Mouse (Mus musculus) neural tube, embryonic 14.5 days (tissue): ENCODE measurements around the gene Tesc. TPM values are rescaled to one million over a fixed set of nuclear protein-coding genes. Genes with fewer than 3 reads are reported as not detected.

Source experiments
- ATAC-seq: fragments of 200-750 bp; cut with Nextera tagmentation; 2 replicates; pipeline ENCODE4 v1.8.0; 2017; ENCODE audit warnings: low read depth, mild to moderate bottlenecking, moderate TSS enrichment, moderate library complexity
- H3K27ac ChIP-seq: fragments of 300-500 bp; sonication (generic); 2 replicates; pipeline ENCODE4 v1.5.1; 2014; ENCODE audit warnings: low read depth, mild to moderate bottlenecking, control low read depth, low read length, moderate library complexity, mixed read lengths
- H3K27me3 ChIP-seq: fragments of 300-500 bp; sonication (generic); 2 replicates; pipeline ENCODE4 v1.6.1; 2014; ENCODE audit warnings: low read length; ENCODE audit not compliant: control insufficient read depth, insufficient read depth
- H3K36me3 ChIP-seq: fragments of 300-500 bp; sonication (generic); 2 replicates; pipeline ENCODE4 v1.6.1; 2014; ENCODE audit warnings: low read length, mixed read lengths; ENCODE audit not compliant: control insufficient read depth, insufficient read depth
- H3K4me1 ChIP-seq: fragments of 300-500 bp; sonication (generic); 2 replicates; pipeline ENCODE4 v1.6.1; 2014; ENCODE audit warnings: low read length; ENCODE audit not compliant: control insufficient read depth, insufficient read depth
- H3K4me2 ChIP-seq: fragments of 300-500 bp; sonication (generic); 2 replicates; pipeline ENCODE4 v1.6.1; 2014; ENCODE audit warnings: mild to moderate bottlenecking, low read depth, low read length, control low read depth
- H3K4me3 ChIP-seq: fragments of 300-500 bp; sonication (generic); 2 replicates; pipeline ENCODE4 v1.5.1; 2014; ENCODE audit warnings: low read depth, low read length, control low read depth, mixed read lengths
- H3K9ac ChIP-seq: fragments of 300-500 bp; sonication (generic); replicated peaks from 2 replicates; pipeline ENCODE4 v1.6.1; 2014; ENCODE audit warnings: low read depth, mild to moderate bottlenecking, control low read depth, low read length, mixed read lengths
- H3K9me3 ChIP-seq: fragments of 300-500 bp; sonication (generic); 2 replicates; pipeline ENCODE4 v1.6.1; 2016; ENCODE audit warnings: low read length; ENCODE audit not compliant: control insufficient read depth
- WGBS: fragments of 180-500 bp; shearing (Covaris S2); extraction: QIAGEN DNeasy Blood & Tissue Kit; methylation state at CpG from one replicate; pipeline ENCODE4 v1.1.7; 2014; 5-methylcytosine and 5-hydroxymethylcytosine counted together
- polyA plus RNA-seq: library from polyadenylated mRNA; unstranded; fragments of >200 nt; fragmentation: Nextera tagmentation; extraction: Ambion mirVana; gene quantifications from 2 replicates; pipeline ENCODE4 v1.2.1, GENCODE M21; 2014

Gene Tesc
- polyA plus RNA-seq, 1 experiment from 2014 or later = 2.2 TPM

DNA sequence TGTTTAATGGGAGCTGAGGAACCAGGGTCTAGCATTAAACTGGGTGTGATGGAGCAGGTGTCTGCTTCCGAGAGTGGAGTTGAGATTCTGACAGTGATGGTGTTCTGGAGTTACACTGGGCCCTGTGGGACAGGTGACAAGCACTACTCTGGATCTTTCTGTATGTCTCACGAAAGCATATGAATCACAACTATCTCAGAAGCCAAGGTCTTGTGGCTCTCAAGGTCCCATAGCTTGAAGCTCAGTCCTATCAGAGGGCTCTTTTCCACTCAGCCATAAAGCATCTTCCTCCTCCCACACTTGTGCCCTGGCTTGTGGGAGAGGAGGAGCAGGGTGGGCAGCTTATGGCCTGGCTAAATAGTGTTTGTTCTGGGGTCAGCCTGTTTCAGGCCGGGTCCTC lies 36.6 kb upstream of the Tesc start:
- ATAC-seq = no peak
- 91% methylated on average over 3 of the region's 3 CpGs for WGBS
- H3K4me2 ChIP-seq = no peak overlapping the region
- H3K27ac ChIP-seq = no peak overlapping the region
- H3K9ac ChIP-seq = no peak overlapping the region
- H3K27me3 ChIP-seq = no peaks in the 10 kb centered on the region
- H3K36me3 ChIP-seq = peaks cover 87% of the 10 kb centered on the region
- H3K4me1 ChIP-seq = no peaks in the 10 kb centered on the region
- no peaks in the 10 kb centered on the region for H3K9me3 ChIP-seq
- no peak overlapping the region for H3K4me3 ChIP-seq

- Histone ChIP-seq H3K9me3 (no peaks in the 10 kb centered on the region), H3K4me2 (no peak overlapping the region), H3K4me1 (no peaks in the 10 kb centered on the region), H3K36me3 (peaks cover 83% of the 10 kb centered on the region), H3K27ac (no peak overlapping the region), H3K27me3 (no peaks in the 10 kb centered on the region), H3K9ac (no peak overlapping the region), H3K4me3 (no peak overlapping the region)
- 98% methylated on average over 6 of the region's 6 CpGs for WGBS
- ATAC-seq = no peak
These were observed 34.0 kb upstream of the Tesc start for GRCm38 (mm10) chr5:117993550-117993949.

DNA sequence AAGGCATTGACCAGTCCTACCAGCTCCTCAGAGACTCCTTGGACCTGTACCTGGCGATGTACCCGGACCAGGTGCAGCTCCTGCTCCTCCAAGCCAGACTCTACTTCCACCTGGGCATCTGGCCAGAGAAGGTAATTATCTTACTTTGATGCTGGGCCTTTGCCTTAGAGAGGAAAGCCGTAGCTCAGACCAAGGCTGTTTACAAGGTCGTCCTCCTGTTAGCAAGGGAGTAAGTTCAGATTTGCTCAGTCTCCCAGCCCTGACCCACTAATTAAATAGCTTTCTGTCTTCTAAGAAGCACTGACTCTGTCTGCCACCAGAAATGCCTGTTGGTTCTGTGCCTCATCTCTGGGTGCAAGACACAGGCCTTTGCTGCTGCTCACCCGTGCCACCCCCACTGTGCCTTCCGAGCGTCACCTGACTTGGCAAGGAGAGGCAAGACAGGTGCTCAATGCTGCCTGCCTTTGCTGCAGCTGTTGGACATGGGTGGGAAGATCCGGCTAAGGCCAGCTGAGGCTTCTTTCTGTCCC lies 32.1 kb upstream of the Tesc start:
- Histone ChIP-seq H3K27ac (no peak overlapping the region), H3K9ac (no peak overlapping the region), H3K36me3 (peaks cover 72% of the 10 kb centered on the region), H3K9me3 (no peaks in the 10 kb centered on the region), H3K27me3 (no peaks in the 10 kb centered on the region), H3K4me1 (no peaks in the 10 kb centered on the region), H3K4me3 (no peak overlapping the region), H3K4me2 (no peak overlapping the region)
- no peak for ATAC-seq
- WGBS = 92% methylated on average over 8 of the region's 8 CpGs

- Histone ChIP-seq H3K4me2 (no peak overlapping the region), H3K4me3 (no peak overlapping the region), H3K4me1 (no peaks in the 10 kb centered on the region), H3K36me3 (peaks cover 72% of the 10 kb centered on the region), H3K9me3 (no peaks in the 10 kb centered on the region), H3K27ac (no peak overlapping the region), H3K27me3 (no peaks in the 10 kb centered on the region), H3K9ac (no peak overlapping the region)
- no peak for ATAC-seq
- 86% methylated on average over 5 of the region's 6 CpGs for WGBS
These were observed 31.6 kb upstream of the Tesc start for GRCm38 (mm10) chr5:117995911-117996310.

DNA sequence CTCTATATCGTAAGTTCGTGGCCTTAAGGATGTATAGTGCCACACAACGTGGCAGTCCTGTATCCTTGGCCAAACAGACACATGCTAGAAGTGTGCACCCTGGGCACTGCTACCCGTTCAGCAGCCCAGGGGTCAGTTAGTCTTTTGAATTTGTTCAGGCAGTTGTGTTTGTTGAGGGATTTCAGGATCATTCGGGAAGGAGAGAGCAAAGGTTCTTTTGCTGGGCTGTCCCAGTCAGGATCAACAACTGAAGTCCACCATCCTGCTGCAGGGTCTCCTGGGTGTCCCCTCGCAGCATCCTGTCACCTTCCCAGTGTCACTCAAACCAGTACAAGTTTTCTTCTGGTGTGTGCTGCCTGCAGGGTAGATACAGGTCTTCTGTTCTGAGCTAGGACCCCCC lies 31.0 kb upstream of the Tesc start:
- H3K4me1 ChIP-seq = no peaks in the 10 kb centered on the region
- H3K4me3 ChIP-seq = no peak overlapping the region
- no peak overlapping the region for H3K9ac ChIP-seq
- WGBS = 93% methylated on average over 6 of the region's 6 CpGs
- no peak for ATAC-seq
- H3K36me3 ChIP-seq = peaks cover 73% of the 10 kb centered on the region
- no peak overlapping the region for H3K4me2 ChIP-seq
- no peaks in the 10 kb centered on the region for H3K9me3 ChIP-seq
- no peaks in the 10 kb centered on the region for H3K27me3 ChIP-seq
- H3K27ac ChIP-seq = no peak overlapping the region

DNA sequence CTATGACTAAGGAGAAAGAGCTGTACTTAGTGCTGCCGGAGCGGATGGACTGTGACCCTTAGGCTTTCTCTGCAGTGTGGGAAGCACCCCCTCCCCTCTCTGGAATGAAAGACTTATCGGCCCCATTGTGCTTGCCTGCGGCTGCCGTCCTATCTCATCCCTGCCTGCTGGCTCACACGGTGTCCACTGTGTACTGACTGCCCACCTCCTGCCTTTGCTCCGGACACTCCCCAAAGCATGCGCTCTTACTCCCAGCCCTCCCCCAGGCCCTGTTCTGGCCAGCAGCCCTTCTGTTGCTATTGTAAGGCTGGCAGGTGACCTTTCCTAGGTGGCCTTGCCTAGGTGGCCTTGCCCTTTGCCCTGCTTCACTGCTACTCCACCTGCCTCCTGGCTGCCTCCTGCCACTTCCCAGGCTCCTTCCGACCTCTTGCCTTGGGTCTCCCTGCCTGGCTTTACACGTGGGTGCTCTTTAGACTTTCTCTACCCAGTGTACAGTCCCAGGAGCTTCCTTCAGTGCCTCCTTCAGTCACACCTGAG lies 30.0 kb upstream of the Tesc start:
- H3K27me3 ChIP-seq = no peaks in the 10 kb centered on the region
- no peak overlapping the region for H3K4me2 ChIP-seq
- H3K27ac ChIP-seq = no peak overlapping the region
- no peak overlapping the region for H3K9ac ChIP-seq
- H3K36me3 ChIP-seq = peaks cover 78% of the 10 kb centered on the region
- no peak for ATAC-seq
- 79% methylated on average over 10 of the region's 10 CpGs for WGBS
- H3K9me3 ChIP-seq = no peaks in the 10 kb centered on the region
- no peaks in the 10 kb centered on the region for H3K4me1 ChIP-seq
- no peak overlapping the region for H3K4me3 ChIP-seq

DNA sequence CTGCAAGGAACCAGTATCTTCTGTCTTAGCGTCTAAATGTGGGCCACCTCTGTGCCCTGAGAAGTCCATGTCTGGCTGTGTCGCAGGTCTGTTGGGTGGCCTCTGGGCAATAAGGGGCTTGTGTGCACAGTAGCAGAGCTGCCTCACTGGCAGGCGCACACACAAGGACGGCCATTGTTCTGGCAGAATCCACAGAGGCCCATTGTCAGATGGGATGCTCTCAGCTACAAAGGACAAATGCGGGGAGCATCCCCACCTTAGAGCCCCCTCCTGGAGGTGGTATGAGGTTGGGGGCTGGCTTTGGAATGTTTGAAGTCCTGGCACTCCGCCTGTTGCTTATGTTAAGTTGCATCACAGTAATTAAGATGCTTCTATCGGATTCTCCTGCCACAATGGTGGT lies 28.5 kb upstream of the Tesc start:
- Histone ChIP-seq H3K27me3 (no peaks in the 10 kb centered on the region), H3K9ac (no peak overlapping the region), H3K27ac (no peak overlapping the region), H3K36me3 (peaks cover 78% of the 10 kb centered on the region), H3K4me2 (no peak overlapping the region), H3K4me1 (no peaks in the 10 kb centered on the region), H3K9me3 (no peaks in the 10 kb centered on the region), H3K4me3 (no peak overlapping the region)
- WGBS = 80% methylated on average over 7 of the region's 7 CpGs
- no peak for ATAC-seq

DNA sequence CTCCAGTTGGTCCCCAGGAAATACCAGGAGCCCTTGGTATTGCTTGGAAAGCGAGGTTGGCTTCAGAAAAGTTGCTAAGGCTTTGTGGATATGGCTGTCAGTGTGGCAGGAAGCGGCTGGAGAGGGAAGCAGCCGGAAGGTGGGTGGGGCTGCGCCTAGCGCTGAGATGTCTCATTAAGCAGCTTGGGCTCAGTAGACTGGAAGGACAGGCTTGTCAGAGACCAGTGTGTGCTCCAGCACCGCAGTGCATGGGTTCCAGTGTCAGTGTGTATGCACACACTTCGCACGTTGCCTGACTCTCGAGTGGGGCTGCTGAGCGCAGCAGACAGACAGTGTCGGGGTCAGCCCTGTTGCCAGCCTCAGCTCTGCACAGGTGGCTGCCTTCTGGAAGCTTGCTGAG lies 28.0 kb upstream of the Tesc start:
- Histone ChIP-seq H3K9me3 (no peaks in the 10 kb centered on the region), H3K27ac (no peak overlapping the region), H3K4me1 (no peaks in the 10 kb centered on the region), H3K4me2 (no peak overlapping the region), H3K36me3 (peaks cover 75% of the 10 kb centered on the region), H3K4me3 (no peak overlapping the region), H3K9ac (no peak overlapping the region), H3K27me3 (no peaks in the 10 kb centered on the region)
- WGBS = 83% methylated on average over 11 of the region's 11 CpGs
- no peak for ATAC-seq

DNA sequence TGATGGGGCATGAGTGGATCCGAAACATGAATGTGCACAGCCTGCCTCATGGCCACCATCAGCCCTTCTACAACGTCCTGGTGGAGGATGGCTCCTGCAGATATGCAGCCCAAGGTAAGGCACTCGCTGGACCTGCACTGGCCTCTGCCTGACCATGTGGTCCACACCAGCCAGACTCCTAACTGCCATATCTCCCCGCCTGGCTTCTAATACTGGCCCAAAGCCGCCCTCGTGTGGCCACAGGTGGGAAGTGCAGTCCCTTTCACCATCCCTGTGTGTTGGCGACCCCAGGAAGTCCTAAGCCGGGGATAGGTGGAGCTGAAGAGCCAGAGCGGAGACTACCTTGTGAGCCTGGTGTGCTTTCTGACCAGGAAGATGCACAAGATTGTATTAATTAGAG lies 25.5 kb upstream of the Tesc start:
- no peaks in the 10 kb centered on the region for H3K27me3 ChIP-seq
- no peak overlapping the region for H3K4me3 ChIP-seq
- H3K27ac ChIP-seq = no peak overlapping the region
- H3K9ac ChIP-seq = no peak overlapping the region
- no peaks in the 10 kb centered on the region for H3K9me3 ChIP-seq
- peaks cover 59% of the 10 kb centered on the region for H3K36me3 ChIP-seq
- ATAC-seq = 0 out of 2 replicates have a peak, but pooled peaks have one; percentile 47
- no peaks in the 10 kb centered on the region for H3K4me1 ChIP-seq
- 37% methylated on average over 9 of the region's 9 CpGs for WGBS
- H3K4me2 ChIP-seq = no peak overlapping the region
